8 mouse cellular contexts compared by ENCODE assay signal in the genomic region with DNA sequence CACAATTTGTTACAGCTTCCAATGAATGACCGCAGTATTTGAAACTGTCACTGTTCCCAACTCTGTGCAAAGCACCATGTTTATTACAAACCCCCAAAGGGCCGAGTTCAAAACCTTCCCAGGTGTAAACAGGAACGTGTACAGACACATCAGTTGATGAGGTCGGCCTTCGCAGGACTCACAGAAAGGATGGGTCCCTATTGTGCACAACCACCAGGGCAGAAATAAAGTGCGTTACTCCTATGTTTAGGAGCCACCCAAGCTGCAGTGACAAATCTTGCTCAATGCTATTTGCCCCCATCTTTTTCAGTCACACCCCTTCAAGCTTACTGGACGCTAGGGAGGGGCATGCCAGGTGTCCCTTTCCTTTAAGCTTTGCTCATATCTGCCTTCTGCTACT. TPM values are rescaled to one million over a fixed set of nuclear protein-coding genes. Genes with fewer than 3 reads are reported as not detected.
A peak's percentile ranks its signal among the peaks of the same experiment; 100 is the strongest.
DNase-seq lines count a peak whose midpoint lies in the region; ATAC-seq and TF ChIP-seq lines count a peak whose summit lies in the region.

No protein-coding gene starts in this region.

- no peaks in the 10 kb centered on the region for H3K36me3 ChIP-seq in embryonic facial prominence, embryonic 11.5 days (replicated peaks; ENCODE audit: control insufficient read depth, insufficient read depth, low read depth, low read length)
- H3K36me3 ChIP-seq in limb, embryonic 11.5 days (ENCODE audit: control insufficient read depth, insufficient read depth, low read length), result no peaks in the 10 kb centered on the region

- no peaks in the 10 kb centered on the region for H3K27me3 ChIP-seq in embryonic facial prominence, embryonic 11.5 days (ENCODE audit: control insufficient read depth, insufficient read depth, low read length)
- no peaks in the 10 kb centered on the region for H3K27me3 ChIP-seq in limb, embryonic 11.5 days (ENCODE audit: control insufficient read depth, insufficient read depth, low read length)

- no peak overlapping the region for H3K27ac ChIP-seq in embryonic facial prominence, embryonic 11.5 days (replicated peaks; ENCODE audit: low read depth, low read length)
- no peak overlapping the region for H3K27ac ChIP-seq in limb, embryonic 11.5 days (replicated peaks; ENCODE audit: low read depth, low read length)
- no peak overlapping the region for H3K27ac ChIP-seq in olfactory bulb, adult 2 months (ENCODE audit: insufficient read depth, low read depth, low read length)

- DNase-seq in lung, adult 2 months, result no peak
- DNase-seq in lung, postnatal 25 days (ENCODE audit: low spot score), result no peak
- no peak for DNase-seq in embryonic facial prominence, embryonic 11.5 days (ENCODE audit: low spot score)
- no peak for DNase-seq in limb, embryonic 11.5 days (ENCODE audit: low spot score)
- DNase-seq in frontal cortex, postnatal 14 days (ENCODE audit: low spot score in 2 of 2), result no peak
- DNase-seq in spleen, adult 12 weeks (ENCODE audit: low spot score), result no peak
- no peak for DNase-seq in layer of hippocampus, postnatal 14 days (ENCODE audit: low spot score in 2 of 2)

- H3K9ac ChIP-seq in embryonic facial prominence, embryonic 11.5 days (replicated peaks; ENCODE audit: low read length), result peak overlapping the region; percentile 73
- H3K9ac ChIP-seq in limb, embryonic 11.5 days (ENCODE audit: low read length), result no peak overlapping the region

- H3K4me3 ChIP-seq in lung, adult 2 months (replicated peaks; ENCODE audit: extremely low read depth, low read depth, low read length), result peak overlapping the region; percentile 19
- peak overlapping the region; percentile 73 for H3K4me3 ChIP-seq in embryonic facial prominence, embryonic 11.5 days (ENCODE audit: low read depth, low read length)
- peak overlapping the region; percentile 95 for H3K4me3 ChIP-seq in limb, embryonic 11.5 days (ENCODE audit: low read depth, low read length)
- H3K4me3 ChIP-seq in olfactory bulb, adult 2 months (ENCODE audit: insufficient read depth, low read depth, low read length), result 0 out of 2 replicates have a peak overlapping the region, but pooled peaks have one; percentile 11

- TF ChIP-seq CTCF in lung, adult 2 months (IDR thresholded peaks at IDR 0.05; ENCODE audit: insufficient read depth, low read length), result no peak
- no peak for TF ChIP-seq CTCF in olfactory bulb, adult 2 months (IDR thresholded peaks at IDR 0.05; ENCODE audit: insufficient read depth, low read depth, low read length)

- no peak for TF ChIP-seq POLR2A in lung, adult 2 months (IDR thresholded peaks at IDR 0.05; ENCODE audit: borderline replicate concordance, extremely low read depth, low read depth, low read length)
- no peak for TF ChIP-seq POLR2A in olfactory bulb, adult 2 months (IDR thresholded peaks at IDR 0.05; ENCODE audit: insufficient read depth, low read depth, low read length)

- H3K9me3 ChIP-seq in embryonic facial prominence, embryonic 11.5 days (replicated peaks; ENCODE audit: control insufficient read depth, low read length), result no peaks in the 10 kb centered on the region
- no peaks in the 10 kb centered on the region for H3K9me3 ChIP-seq in limb, embryonic 11.5 days (ENCODE audit: control insufficient read depth, low read length)

- no peak for ATAC-seq in embryonic facial prominence, embryonic 11.5 days (replicated peaks; ENCODE audit: insufficient number of reproducible peaks, low FRiP score, low TSS enrichment, low read depth)
- ATAC-seq in limb, embryonic 11.5 days (ENCODE audit: insufficient number of reproducible peaks, low FRiP score, low TSS enrichment, low read depth), result no peak

- WGBS in lung, adult 2 months, result 42% methylated on average over 7 of the region's 7 CpGs
- WGBS in embryonic facial prominence, embryonic 11.5 days, result 43% methylated on average over 7 of the region's 7 CpGs
- 54% methylated on average over 7 of the region's 7 CpGs for WGBS in limb, embryonic 11.5 days
- WGBS in olfactory bulb, adult 2 months, result 25% methylated on average over 7 of the region's 7 CpGs

- H3K4me1 ChIP-seq in lung, adult 2 months (ENCODE audit: control insufficient read depth, insufficient read depth, low read length), result peaks cover 2% of the 10 kb centered on the region; the same call in 1 of the 2 replicates
- H3K4me1 ChIP-seq in embryonic facial prominence, embryonic 11.5 days (ENCODE audit: control insufficient read depth, insufficient read depth, low read length), result no peaks in the 10 kb centered on the region
- peaks cover 3% of the 10 kb centered on the region; the same call in 1 of the 2 replicates for H3K4me1 ChIP-seq in limb, embryonic 11.5 days (ENCODE audit: control insufficient read depth, insufficient read depth, low read length)
- peaks cover 6% of the 10 kb centered on the region for H3K4me1 ChIP-seq in olfactory bulb, adult 2 months (ENCODE audit: control insufficient read depth, insufficient read depth, low read length)

- peak overlapping the region; percentile 74 for H3K4me2 ChIP-seq in embryonic facial prominence, embryonic 11.5 days (ENCODE audit: low read depth, low read length)
- peak overlapping the region; percentile 67 for H3K4me2 ChIP-seq in limb, embryonic 11.5 days (ENCODE audit: low read depth, severe bottlenecking)

RNA-seq across cellular contexts. Expression of a gene that starts 1.0 kb away (rescaled TPM):
- 39.2 and 43.7 TPM in 2 replicates for polyA plus RNA-seq in lung, adult 2 months (2012; rRNA removed)
- polyA plus RNA-seq in embryonic facial prominence, embryonic 11.5 days (2014; fragmentation: Nextera tagmentation; extraction: Ambion mirVana), result 92.0 and 103 TPM in 2 replicates
- polyA plus RNA-seq in limb, embryonic 11.5 days (2014; fragmentation: Nextera tagmentation; extraction: Ambion mirVana), result 94.7 and 96.5 TPM in 2 replicates
- not detected in 2 replicates for polyA plus RNA-seq in olfactory bulb, adult 2 months (2012; ENCODE audit: insufficient read depth, insufficient read length, low replicate concordance, missing spikeins)
- 10 to 100 TPM; 65.2 to 76.9 TPM for total RNA-seq in layer of hippocampus, postnatal 14 days (2021)

RNA-seq across cellular contexts. Expression of a gene that starts 34.7 kb away (rescaled TPM):
- 11.1 and 14.7 TPM in 2 replicates for polyA plus RNA-seq in lung, adult 2 months (2012; rRNA removed)
- 48.9 and 53.2 TPM in 2 replicates for polyA plus RNA-seq in embryonic facial prominence, embryonic 11.5 days (2014; fragmentation: Nextera tagmentation; extraction: Ambion mirVana)
- 33.5 and 35.0 TPM in 2 replicates for polyA plus RNA-seq in limb, embryonic 11.5 days (2014; fragmentation: Nextera tagmentation; extraction: Ambion mirVana)
- polyA plus RNA-seq in olfactory bulb, adult 2 months (2012; ENCODE audit: insufficient read depth, insufficient read length, low replicate concordance, missing spikeins), result not detected in 2 replicates
- 1 to 10 TPM; 6.3 to 9.3 TPM for total RNA-seq in layer of hippocampus, postnatal 14 days (2021)

Comparison
In these comparisons a context has a peak if more than half of its experiments do, and no peak if none do; other contexts are left out.
1. H3K4me3 ChIP-seq: peak in every context shown above with its lines; median percentile 95 in limb, embryonic 11.5 days; 73 in embryonic facial prominence, embryonic 11.5 days; 19 in lung, adult 2 months; 11 in olfactory bulb, adult 2 months.
2. RNA of a gene that starts 1.0 kb away (polyA plus RNA-seq): 92.0 to 103 TPM in embryonic facial prominence, embryonic 11.5 days, 94.7 to 96.5 TPM in limb, embryonic 11.5 days and 39.2 to 43.7 TPM in lung, adult 2 months; not detected in olfactory bulb, adult 2 months; every median in the first group is over 10 times any median in the second.